Mouse (Mus musculus) macrophage (primary cell): Measurements from ENCODE around the gene Qrfp. TPM values are rescaled to one million over a fixed set of nuclear protein-coding genes. Genes with fewer than 3 reads are reported as not detected.

Source experiments
- H3K27ac ChIP-seq: fragments of 350-480 bp; formaldehyde crosslinking; 2 replicates; pipeline ENCODE4 v1.9.0; 2021
- H3K36me3 ChIP-seq: fragments of 350-480 bp; formaldehyde crosslinking; 2 replicates; pipeline ENCODE4 v1.9.0; 2021; ENCODE audit errors: inconsistent target
- H3K4me3 ChIP-seq: fragments of 350-480 bp; formaldehyde crosslinking; 2 replicates; pipeline ENCODE4 v1.9.0; 2021; ENCODE audit errors: inconsistent target
- H3K79me2 ChIP-seq: fragments of 350-480 bp; formaldehyde crosslinking; 2 replicates; pipeline ENCODE4 v1.9.0; 2021; ENCODE audit errors: inconsistent target
- WGBS: methylation state at CpG from one replicate; pipeline ENCODE4 v1.1.7; 2026; ENCODE audit warnings: inconsistent platforms; ENCODE audit not compliant: missing documents; 5-methylcytosine and 5-hydroxymethylcytosine counted together
- polyA plus RNA-seq: library from polyadenylated mRNA; stranded (reverse); fragments of 250-400 nt; gene quantifications from 3 replicates; pipeline ENCODE4 v1.2.4, GENCODE M21; 2018; ENCODE audit warnings: inconsistent platforms

The Qrfp gene
- polyA plus RNA-seq, 1 experiment from 2014 or later = not detected

- no peak overlapping the region for H3K4me3 ChIP-seq
- H3K27ac ChIP-seq = no peak overlapping the region
- H3K36me3 ChIP-seq = peaks cover 52% of the 10 kb centered on the region
- no peaks in the 10 kb centered on the region for H3K79me2 ChIP-seq
- WGBS = 95% methylated on average over 14 of the region's 14 CpGs
Measured at GRCm38 (mm10) chr2:31803480-31803879, 6.9 kb downstream of the Qrfp start.

GRCm38 (mm10) chr2:31802811-31803210, 7.6 kb downstream of the Qrfp start:
- peaks cover 59% of the 10 kb centered on the region for H3K36me3 ChIP-seq
- 93% methylated on average over 8 of the region's 8 CpGs for WGBS

GRCm38 (mm10) chr2:31801416-31801815, 9.0 kb downstream of the Qrfp start:
- Histone ChIP-seq H3K4me3 (no peak overlapping the region), H3K36me3 (peaks cover 73% of the 10 kb centered on the region), H3K27ac (no peak overlapping the region), H3K79me2 (no peaks in the 10 kb centered on the region)
- WGBS = 97% methylated on average over 7 of the region's 9 CpGs

More at GRCm38 (mm10) chr2:31802811-31803210, 7.6 kb downstream of the Qrfp start:
- no peak overlapping the region for H3K27ac ChIP-seq
- H3K79me2 ChIP-seq = no peaks in the 10 kb centered on the region
- H3K4me3 ChIP-seq = no peak overlapping the region

GRCm38 (mm10) chr2:31796943-31797342, 13.4 kb downstream of the Qrfp start:
- 98% methylated on average over 3 of the region's 3 CpGs for WGBS
- peaks cover 94% of the 10 kb centered on the region for H3K36me3 ChIP-seq
- H3K27ac ChIP-seq = no peak overlapping the region
- H3K79me2 ChIP-seq = no peaks in the 10 kb centered on the region
- no peak overlapping the region for H3K4me3 ChIP-seq

- no peak overlapping the region for H3K27ac ChIP-seq
- 94% methylated on average over 3 of the region's 6 CpGs for WGBS
- H3K36me3 ChIP-seq = peaks cover 87% of the 10 kb centered on the region
- no peak overlapping the region for H3K4me3 ChIP-seq
- no peaks in the 10 kb centered on the region for H3K79me2 ChIP-seq
Measured at GRCm38 (mm10) chr2:31792611-31793010, 17.8 kb downstream of the Qrfp start.

GRCm38 (mm10) chr2:31791260-31791659, 19.1 kb downstream of the Qrfp start:
- no peak overlapping the region for H3K27ac ChIP-seq
- no peak overlapping the region for H3K4me3 ChIP-seq
- H3K36me3 ChIP-seq = peaks cover 79% of the 10 kb centered on the region
- H3K79me2 ChIP-seq = no peaks in the 10 kb centered on the region; the same call in 1 of the 2 replicates
- 97% methylated on average over 8 of the region's 8 CpGs for WGBS

GRCm38 (mm10) chr2:31790728-31791251, 19.6 kb downstream of the Qrfp start:
- peaks cover 79% of the 10 kb centered on the region for H3K36me3 ChIP-seq

GRCm38 (mm10) chr2:31789215-31789614, 21.2 kb downstream of the Qrfp start:
- Histone ChIP-seq H3K4me3 (no peak overlapping the region), H3K36me3 (peaks cover 78% of the 10 kb centered on the region), H3K27ac (no peak overlapping the region), H3K79me2 (no peaks in the 10 kb centered on the region; the same call in 1 of the 2 replicates)
- WGBS = 95% methylated on average over 2 of the region's 2 CpGs

More at GRCm38 (mm10) chr2:31790728-31791251, 19.6 kb downstream of the Qrfp start:
- Histone ChIP-seq H3K27ac (no peak overlapping the region), H3K79me2 (no peaks in the 10 kb centered on the region; the same call in 1 of the 2 replicates), H3K4me3 (no peak overlapping the region)
- 92% methylated on average over 13 of the region's 13 CpGs for WGBS

GRCm38 (mm10) chr2:31788227-31788626, 22.2 kb downstream of the Qrfp start:
- no peak overlapping the region for H3K27ac ChIP-seq
- no peak overlapping the region for H3K4me3 ChIP-seq
- peaks cover 72% of the 10 kb centered on the region for H3K36me3 ChIP-seq
- WGBS = 72% methylated on average over 3 of the region's 3 CpGs
- H3K79me2 ChIP-seq = no peaks in the 10 kb centered on the region; the same call in 1 of the 2 replicates

- WGBS = 41% methylated on average over 7 of the region's 7 CpGs
- Histone ChIP-seq H3K36me3 (peaks cover 67% of the 10 kb centered on the region), H3K4me3 (no peak overlapping the region), H3K27ac (no peak overlapping the region), H3K79me2 (no peaks in the 10 kb centered on the region; the same call in 1 of the 2 replicates)
Measured at GRCm38 (mm10) chr2:31787029-31787428, 23.4 kb downstream of the Qrfp start.

- Histone ChIP-seq H3K79me2 (no peaks in the 10 kb centered on the region; the same call in 1 of the 2 replicates), H3K27ac (no peak overlapping the region), H3K36me3 (peaks cover 67% of the 10 kb centered on the region), H3K4me3 (no peak overlapping the region)
- WGBS = 31% methylated on average over 9 of the region's 9 CpGs
Measured at GRCm38 (mm10) chr2:31785074-31785473, 25.3 kb downstream of the Qrfp start.

- WGBS = 92% methylated on average over 4 of the region's 8 CpGs
- Histone ChIP-seq H3K36me3 (peaks cover 72% of the 10 kb centered on the region), H3K79me2 (peaks cover 7% of the 10 kb centered on the region; the same call in 1 of the 2 replicates), H3K4me3 (no peak overlapping the region), H3K27ac (no peak overlapping the region)
Measured at GRCm38 (mm10) chr2:31782958-31783602, 27.3 kb downstream of the Qrfp start.

- H3K79me2 ChIP-seq = peaks cover 45% of the 10 kb centered on the region
- H3K36me3 ChIP-seq = peaks cover 52% of the 10 kb centered on the region
- no peak overlapping the region for H3K27ac ChIP-seq
- H3K4me3 ChIP-seq = no peak overlapping the region
- 93% methylated on average over 2 of the region's 2 CpGs for WGBS
Measured at GRCm38 (mm10) chr2:31779258-31779657, 31.1 kb downstream of the Qrfp start.

GRCm38 (mm10) chr2:31776479-31776878, 33.9 kb downstream of the Qrfp start:
- H3K79me2 ChIP-seq = peaks cover 73% of the 10 kb centered on the region
- peaks cover 38% of the 10 kb centered on the region for H3K36me3 ChIP-seq
- no peak overlapping the region for H3K4me3 ChIP-seq
- no peak overlapping the region for H3K27ac ChIP-seq
- WGBS = 95% methylated on average over 3 of the region's 3 CpGs

GRCm38 (mm10) chr2:31770781-31771441, 39.5 kb downstream of the Qrfp start:
- Histone ChIP-seq H3K79me2 (peaks cover 76% of the 10 kb centered on the region), H3K4me3 (peak overlapping the region; percentile 4; the same call in 1 of the 2 replicates), H3K27ac (peak overlapping the region; percentile 97), H3K36me3 (no peaks in the 10 kb centered on the region)
- 15% methylated on average over 7 of the region's 7 CpGs for WGBS
